Mouse (Mus musculus) ES-Bruce4 (cell line): ENCODE data around the gene Igll1.

Source experiments
- CTCF ChIP-seq: IDR thresholded peaks from one replicate; pipeline ENCODE4 v1.8.1; 2011; ENCODE audit warnings: low read depth, low read length
- EP300 ChIP-seq: IDR thresholded peaks from 2 replicates; pipeline ENCODE4 v1.6.1; 2011; ENCODE audit warnings: low read depth, low read length; ENCODE audit not compliant: insufficient read depth

DNA sequence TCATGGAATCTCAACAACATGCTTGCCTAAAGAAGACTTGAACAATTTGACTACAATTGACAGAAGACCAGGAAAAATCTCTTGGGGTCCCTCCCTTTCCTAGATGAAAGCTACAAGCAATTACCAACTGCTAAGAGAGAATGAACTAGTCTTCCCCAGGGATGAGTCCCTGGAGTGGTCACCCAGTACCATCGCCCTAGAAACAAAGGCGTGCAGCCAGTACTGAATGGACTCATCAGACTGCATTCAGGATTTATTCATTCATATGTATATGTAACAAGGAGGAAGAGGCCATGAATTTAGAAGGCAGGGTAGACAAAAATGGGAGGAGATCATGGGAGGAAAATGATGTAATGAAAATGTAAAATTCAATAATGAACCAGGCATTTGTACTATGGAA lies 37.6 kb downstream of the Igll1 start:
- TF ChIP-seq EP300 (no peak), CTCF (no peak)
